Mouse (Mus musculus): ENCODE data around the gene Cldn22. TPM values are rescaled to one million over a fixed set of nuclear protein-coding genes. Genes with fewer than 3 reads are reported as not detected.

Gene Cldn22
- polyA plus RNA-seq (2015; fragmentation: Nextera tagmentation; extraction: Ambion mirVana): not detected in 2 replicates

DNA sequence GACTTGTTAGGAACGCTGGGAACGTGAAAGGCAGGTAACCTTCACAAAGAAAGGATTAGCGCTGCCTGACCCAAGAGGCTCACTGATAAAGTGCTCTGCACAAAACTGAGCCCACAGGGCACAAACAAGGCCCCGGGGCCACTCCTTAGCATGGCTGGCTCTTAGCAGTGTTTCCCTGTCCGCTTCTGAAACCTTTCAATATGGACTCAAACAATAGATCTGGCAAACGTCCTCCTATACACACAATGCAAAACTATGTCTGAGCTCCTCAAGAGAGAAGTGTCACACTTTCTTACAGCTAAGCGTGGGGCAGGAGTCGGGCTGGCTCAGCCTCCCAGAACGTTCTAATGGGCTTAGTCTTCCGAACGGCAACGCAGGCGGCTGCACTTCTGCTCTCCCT is at the start of gene Cldn22:
TSS of gene Cldn22 (plus strand) at position 301 of the 400 bp plus-strand sequence.
- Histone ChIP-seq H3K9me3 (no peaks in the 10 kb centered on the region), H3K27me3 (no peaks in the 10 kb centered on the region), H3K9ac (no peak within 1 kb of the TSS), H3K36me3 (peaks cover 2% of the 10 kb centered on the region), H3K27ac (replicated peaks) (no peak within 1 kb of the TSS), H3K4me3 (no peak within 1 kb of the TSS), H3K4me2 (no peak within 1 kb of the TSS), H3K4me1 (replicated peaks) (0 out of 2 replicates have a peak, but pooled peaks cover 5% of the 10 kb centered on the region)
- 70% methylated on average over 13 of the region's 13 CpGs for WGBS
- no peak for ATAC-seq (ENCODE audit: low read depth)

DNA sequence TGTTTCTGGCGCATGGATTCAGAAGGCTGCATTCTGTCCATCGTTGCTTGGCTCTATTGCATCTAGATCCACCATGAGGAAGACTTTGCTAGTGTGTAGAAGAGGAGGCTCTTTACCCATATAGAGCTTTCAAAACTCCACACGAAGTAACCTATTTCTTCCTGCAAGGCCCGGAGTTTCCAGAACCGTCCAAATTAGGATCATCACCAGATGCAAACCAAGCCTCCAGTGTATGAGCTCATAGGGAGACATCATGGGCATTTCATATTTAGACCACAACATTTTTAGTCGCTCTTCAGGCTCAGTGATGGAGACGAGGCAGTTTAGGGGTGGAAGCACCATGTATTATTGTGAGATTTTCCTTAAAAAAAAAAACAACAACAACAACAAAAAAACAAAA is 46.9 kb upstream of the Cldn22 start:
- WGBS: 89% methylated on average over 7 of the region's 7 CpGs
- Histone ChIP-seq H3K9me3 (no peaks in the 10 kb centered on the region), H3K36me3 (no peaks in the 10 kb centered on the region), H3K27ac (replicated peaks) (no peak overlapping the region), H3K27me3 (no peaks in the 10 kb centered on the region), H3K4me1 (replicated peaks) (no peaks in the 10 kb centered on the region), H3K4me3 (no peak overlapping the region), H3K4me2 (no peak overlapping the region), H3K9ac (no peak overlapping the region)
- ATAC-seq (ENCODE audit: low read depth): no peak

DNA sequence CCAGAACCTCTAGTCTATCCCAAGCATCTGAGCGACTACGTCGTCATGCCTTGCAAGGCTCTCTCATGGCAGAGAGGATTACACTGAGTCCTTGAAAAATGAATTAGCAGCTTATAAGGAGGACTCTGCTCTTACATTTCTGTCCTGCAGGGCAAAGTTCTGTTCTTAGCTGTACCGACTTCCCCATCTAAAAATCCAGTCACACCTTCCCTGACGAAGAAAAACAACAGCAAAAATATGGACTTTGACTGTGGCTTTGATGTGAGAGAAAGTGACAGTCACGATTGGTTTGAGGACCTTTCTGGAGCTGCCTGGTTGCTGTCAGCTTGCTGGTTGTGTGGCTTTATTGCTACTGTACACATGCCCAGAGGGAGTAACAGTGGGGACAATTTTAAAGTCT is 44.7 kb upstream of the Cldn22 start:
- H3K27ac ChIP-seq (replicated peaks): no peak overlapping the region
- no peaks in the 10 kb centered on the region for H3K27me3 ChIP-seq
- WGBS: 86% methylated on average over 6 of the region's 6 CpGs
- ATAC-seq (ENCODE audit: low read depth): no peak
- no peaks in the 10 kb centered on the region for H3K4me1 ChIP-seq (replicated peaks)
- H3K9ac ChIP-seq: no peak overlapping the region
- no peaks in the 10 kb centered on the region for H3K36me3 ChIP-seq
- H3K4me3 ChIP-seq: no peak overlapping the region
- H3K4me2 ChIP-seq: no peak overlapping the region
- H3K9me3 ChIP-seq: no peaks in the 10 kb centered on the region

DNA sequence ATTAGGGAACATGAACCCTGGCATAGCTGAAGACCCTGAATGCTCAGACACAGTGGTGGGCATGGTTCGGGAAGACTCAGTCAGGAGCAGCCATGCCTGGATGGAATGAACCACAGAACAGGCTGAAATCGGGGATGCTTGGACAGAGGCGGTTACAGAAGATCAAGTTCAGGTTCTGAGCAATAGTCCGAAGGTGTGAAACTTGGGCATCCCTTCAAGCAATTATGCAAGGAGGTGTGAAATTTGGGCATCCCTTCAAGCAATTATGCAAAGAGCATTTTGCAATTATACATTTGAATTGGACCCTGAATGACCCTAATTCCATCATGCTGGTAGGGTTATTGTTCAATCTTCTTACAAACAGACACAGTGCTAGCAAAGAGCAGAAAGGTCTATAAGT is 42.4 kb upstream of the Cldn22 start:
- Histone ChIP-seq H3K4me2 (no peak overlapping the region), H3K4me3 (no peak overlapping the region), H3K9me3 (no peaks in the 10 kb centered on the region), H3K27ac (replicated peaks) (no peak overlapping the region), H3K4me1 (replicated peaks) (no peaks in the 10 kb centered on the region), H3K9ac (no peak overlapping the region), H3K36me3 (no peaks in the 10 kb centered on the region), H3K27me3 (no peaks in the 10 kb centered on the region)
- WGBS: 91% methylated on average over 4 of the region's 4 CpGs
- no peak for ATAC-seq (ENCODE audit: low read depth)

DNA sequence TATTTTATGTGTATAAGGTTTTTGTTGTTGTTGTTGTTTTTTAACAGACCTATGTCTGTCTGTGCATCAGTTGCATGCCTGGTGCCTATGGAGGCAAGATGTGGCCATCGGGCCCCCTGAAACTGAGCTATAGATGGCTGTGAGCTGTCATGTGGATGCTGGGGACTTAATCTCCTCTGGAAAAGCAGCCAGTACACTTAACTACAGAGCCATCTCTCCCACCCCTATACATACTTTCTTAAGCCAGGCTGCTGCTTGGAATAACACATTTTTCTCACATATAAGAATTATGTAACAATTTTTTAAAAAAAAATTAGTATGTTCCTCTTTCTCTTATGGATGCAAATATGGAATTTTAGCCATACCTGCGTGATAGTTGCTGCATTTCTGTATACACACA is 40.7 kb upstream of the Cldn22 start:
- H3K4me3 ChIP-seq: no peak overlapping the region
- WGBS: 97% methylated on average over 2 of the region's 2 CpGs
- ATAC-seq (ENCODE audit: low read depth): no peak
- peaks cover 9% of the 10 kb centered on the region; the same call in 1 of the 2 replicates for H3K4me1 ChIP-seq (replicated peaks)
- H3K27me3 ChIP-seq: no peaks in the 10 kb centered on the region
- no peak overlapping the region for H3K4me2 ChIP-seq
- H3K9ac ChIP-seq: no peak overlapping the region
- H3K27ac ChIP-seq (replicated peaks): no peak overlapping the region
- H3K9me3 ChIP-seq: no peaks in the 10 kb centered on the region
- H3K36me3 ChIP-seq: no peaks in the 10 kb centered on the region

DNA sequence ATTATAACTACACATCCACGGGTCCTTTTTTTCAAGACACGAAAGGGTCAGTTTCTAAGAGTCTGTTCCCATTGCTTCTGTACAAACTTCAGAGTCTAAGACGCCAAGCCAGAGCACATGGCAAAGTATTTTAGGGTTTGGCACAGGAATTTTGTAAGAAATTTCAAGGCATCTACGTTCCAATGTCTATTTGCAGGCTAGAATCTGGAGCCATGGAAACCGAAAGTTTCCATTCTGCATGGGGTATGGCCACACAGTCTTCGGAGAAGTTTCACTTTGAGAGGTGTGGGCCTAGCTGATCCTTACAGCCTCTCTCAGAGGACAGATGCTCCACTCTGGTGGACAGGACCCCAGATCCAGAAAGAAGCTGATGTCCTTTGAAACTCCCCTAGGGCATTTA is 40.3 kb upstream of the Cldn22 start:
- ATAC-seq (ENCODE audit: low read depth): no peak
- 92% methylated on average over 6 of the region's 6 CpGs for WGBS
- Histone ChIP-seq H3K9me3 (no peaks in the 10 kb centered on the region), H3K36me3 (no peaks in the 10 kb centered on the region), H3K9ac (no peak overlapping the region), H3K4me2 (no peak overlapping the region), H3K4me1 (replicated peaks) (peaks cover 9% of the 10 kb centered on the region; the same call in 1 of the 2 replicates), H3K27me3 (no peaks in the 10 kb centered on the region), H3K4me3 (no peak overlapping the region), H3K27ac (replicated peaks) (no peak overlapping the region)

DNA sequence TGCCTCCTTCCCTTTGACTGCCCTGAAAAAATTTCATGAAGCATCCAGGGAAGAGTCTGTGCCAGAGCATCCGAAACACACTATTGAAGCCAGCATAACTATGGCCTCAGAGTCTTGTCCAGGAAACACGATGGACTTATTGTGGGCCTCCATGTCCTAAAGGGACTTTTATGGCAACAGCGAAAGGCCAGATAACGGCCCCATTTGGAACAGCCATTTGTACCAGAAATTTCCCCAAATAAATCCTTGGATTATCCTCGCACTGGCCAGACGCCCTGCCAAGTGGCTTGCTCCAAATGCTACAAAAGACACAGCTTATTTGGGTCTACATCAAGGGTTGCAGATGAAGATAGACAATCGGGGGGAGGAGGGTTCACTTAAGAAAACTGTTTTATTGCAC is 39.8 kb upstream of the Cldn22 start:
- H3K36me3 ChIP-seq: no peaks in the 10 kb centered on the region
- ATAC-seq (ENCODE audit: low read depth): no peak
- peaks cover 9% of the 10 kb centered on the region; the same call in 1 of the 2 replicates for H3K4me1 ChIP-seq (replicated peaks)
- no peaks in the 10 kb centered on the region for H3K27me3 ChIP-seq
- H3K4me2 ChIP-seq: no peak overlapping the region
- H3K4me3 ChIP-seq: no peak overlapping the region
- WGBS: 72% methylated on average over 7 of the region's 7 CpGs
- H3K9me3 ChIP-seq: no peaks in the 10 kb centered on the region
- no peak overlapping the region for H3K27ac ChIP-seq (replicated peaks)
- no peak overlapping the region for H3K9ac ChIP-seq

DNA sequence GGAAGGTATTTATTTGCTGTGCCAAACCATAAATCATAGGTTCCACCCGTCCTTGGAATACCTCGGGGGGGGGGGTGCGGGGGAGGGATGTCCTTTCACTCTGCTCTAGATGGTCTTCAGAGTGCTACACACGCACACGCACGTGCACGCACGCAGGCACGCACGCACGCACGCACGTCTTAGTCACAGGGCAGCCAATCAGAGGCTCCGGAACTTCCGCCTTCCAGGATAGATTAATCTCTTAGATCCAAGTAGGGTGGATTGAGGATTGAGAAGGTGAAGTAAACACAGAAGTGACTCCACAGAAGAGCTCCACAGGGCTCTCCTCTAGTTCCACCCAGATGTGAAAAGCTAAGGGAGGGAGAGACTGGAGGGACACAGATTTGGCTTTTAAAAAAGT is 38.0 kb upstream of the Cldn22 start:
- peaks cover 9% of the 10 kb centered on the region; the same call in 1 of the 2 replicates for H3K4me1 ChIP-seq (replicated peaks)
- no peak overlapping the region for H3K9ac ChIP-seq
- no peaks in the 10 kb centered on the region for H3K27me3 ChIP-seq
- H3K4me3 ChIP-seq: no peak overlapping the region
- no peak for ATAC-seq (ENCODE audit: low read depth)
- H3K36me3 ChIP-seq: no peaks in the 10 kb centered on the region
- H3K4me2 ChIP-seq: no peak overlapping the region
- H3K9me3 ChIP-seq: no peaks in the 10 kb centered on the region
- no peak overlapping the region for H3K27ac ChIP-seq (replicated peaks)
- WGBS: 94% methylated on average over 15 of the region's 15 CpGs

DNA sequence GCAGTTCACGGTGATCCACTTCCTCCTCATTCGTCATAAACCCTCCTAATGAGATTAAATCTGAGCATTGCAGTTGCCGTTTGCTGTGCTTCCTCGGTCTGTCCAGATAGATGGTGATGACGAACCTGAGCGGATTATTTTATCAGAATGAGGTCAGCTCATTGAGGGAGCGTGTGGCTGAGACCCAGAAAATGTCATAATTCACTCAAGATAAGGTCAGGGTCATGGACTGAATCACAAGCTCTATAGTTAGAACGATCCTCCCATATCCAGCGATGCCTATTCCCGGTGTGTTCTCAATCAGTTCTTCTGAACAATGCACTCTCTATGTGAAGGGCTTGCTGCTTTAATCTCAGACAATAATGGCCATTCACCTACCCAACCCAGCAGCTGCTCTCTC is 36.6 kb upstream of the Cldn22 start:
- Histone ChIP-seq H3K9me3 (no peaks in the 10 kb centered on the region), H3K9ac (no peak overlapping the region), H3K4me1 (replicated peaks) (peaks cover 9% of the 10 kb centered on the region), H3K27ac (replicated peaks) (no peak overlapping the region), H3K4me2 (peak overlapping the region; percentile 35), H3K4me3 (no peak overlapping the region), H3K27me3 (no peaks in the 10 kb centered on the region), H3K36me3 (no peaks in the 10 kb centered on the region)
- ATAC-seq (ENCODE audit: low read depth): 0 out of 2 replicates have a peak, but pooled peaks have one; percentile 50
- WGBS: 33% methylated on average over 10 of the region's 10 CpGs

DNA sequence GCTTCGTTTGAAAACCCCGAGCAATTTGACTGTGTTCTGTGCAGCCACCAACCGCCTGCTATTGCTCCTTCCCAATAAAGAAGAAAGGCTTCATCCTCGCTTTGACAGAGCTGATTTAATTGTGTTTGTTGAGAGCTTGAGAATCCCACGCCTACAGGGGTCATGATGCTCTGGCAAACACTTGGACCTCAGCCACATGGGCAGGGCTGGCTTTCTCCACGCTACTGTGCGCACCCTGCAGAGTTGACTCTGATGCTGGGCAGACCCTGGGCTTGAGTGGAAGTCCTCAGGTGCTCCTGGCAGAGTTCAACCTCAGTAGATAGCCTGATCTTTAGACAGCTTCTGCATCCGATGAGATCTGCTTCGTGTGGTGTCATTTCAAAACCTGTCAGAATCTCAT is 32.3 kb upstream of the Cldn22 start:
- ATAC-seq (ENCODE audit: low read depth): no peak
- H3K9ac ChIP-seq: no peak overlapping the region

DNA sequence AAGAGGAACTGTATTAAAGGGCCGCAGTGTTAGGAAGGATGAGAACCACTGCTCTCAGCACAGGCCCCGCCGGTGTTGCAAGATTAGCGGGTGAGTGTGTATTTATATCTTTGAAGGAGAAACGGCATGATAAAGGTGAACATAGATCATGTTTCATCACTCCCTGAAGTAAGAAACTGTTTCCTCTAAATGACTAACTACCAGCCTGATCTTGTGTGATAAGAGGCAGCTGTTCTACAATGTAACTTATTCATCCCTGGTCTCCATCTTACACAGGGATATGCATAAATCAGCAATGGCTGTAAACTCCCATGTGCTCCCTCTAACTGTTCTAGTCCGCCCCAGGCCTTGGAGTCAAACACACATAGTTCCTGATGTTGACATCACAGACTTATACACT is 24.8 kb upstream of the Cldn22 start:
- Histone ChIP-seq H3K9ac (no peak overlapping the region), H3K4me3 (no peak overlapping the region), H3K9me3 (no peaks in the 10 kb centered on the region; the same call in 1 of the 2 replicates), H3K27ac (replicated peaks) (no peak overlapping the region), H3K4me1 (replicated peaks) (no peaks in the 10 kb centered on the region), H3K4me2 (no peak overlapping the region), H3K27me3 (no peaks in the 10 kb centered on the region), H3K36me3 (no peaks in the 10 kb centered on the region)
- WGBS: 89% methylated on average over 6 of the region's 6 CpGs
- ATAC-seq (ENCODE audit: low read depth): no peak

More for the DNA sequence above, 32.3 kb upstream of the Cldn22 start:
- 70% methylated on average over 9 of the region's 9 CpGs for WGBS
- Histone ChIP-seq H3K9me3 (no peaks in the 10 kb centered on the region; the same call in 1 of the 2 replicates), H3K4me3 (no peak overlapping the region), H3K4me2 (no peak overlapping the region), H3K27ac (replicated peaks) (no peak overlapping the region), H3K27me3 (no peaks in the 10 kb centered on the region), H3K4me1 (replicated peaks) (peaks cover 9% of the 10 kb centered on the region), H3K36me3 (no peaks in the 10 kb centered on the region)

DNA sequence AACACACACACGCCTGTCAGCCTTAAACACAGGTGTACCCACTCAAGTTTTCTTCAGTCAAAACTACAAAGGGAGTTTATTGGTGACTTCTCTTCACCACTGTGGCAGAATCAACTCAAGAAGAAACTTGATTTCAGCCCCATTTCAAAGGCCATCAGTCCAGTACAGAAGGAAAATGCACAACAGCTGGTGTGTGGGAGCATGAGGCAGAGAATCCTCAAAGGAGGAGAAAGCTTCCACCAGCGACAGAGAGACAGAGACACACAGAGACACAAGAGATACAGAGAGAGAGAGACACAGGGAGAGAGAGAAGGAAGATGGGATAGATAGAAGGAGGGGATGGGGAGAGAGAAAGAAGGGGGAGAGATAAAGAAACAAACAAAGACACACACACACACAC is 21.9 kb upstream of the Cldn22 start:
- no peak overlapping the region for H3K27ac ChIP-seq (replicated peaks)
- no peaks in the 10 kb centered on the region for H3K36me3 ChIP-seq
- H3K9me3 ChIP-seq: no peaks in the 10 kb centered on the region
- peaks cover 8% of the 10 kb centered on the region for H3K4me1 ChIP-seq (replicated peaks)
- no peak overlapping the region for H3K4me3 ChIP-seq
- ATAC-seq (ENCODE audit: low read depth): no peak
- H3K4me2 ChIP-seq: no peak overlapping the region
- 73% methylated on average over 2 of the region's 2 CpGs for WGBS
- H3K9ac ChIP-seq: no peak overlapping the region
- no peaks in the 10 kb centered on the region for H3K27me3 ChIP-seq

DNA sequence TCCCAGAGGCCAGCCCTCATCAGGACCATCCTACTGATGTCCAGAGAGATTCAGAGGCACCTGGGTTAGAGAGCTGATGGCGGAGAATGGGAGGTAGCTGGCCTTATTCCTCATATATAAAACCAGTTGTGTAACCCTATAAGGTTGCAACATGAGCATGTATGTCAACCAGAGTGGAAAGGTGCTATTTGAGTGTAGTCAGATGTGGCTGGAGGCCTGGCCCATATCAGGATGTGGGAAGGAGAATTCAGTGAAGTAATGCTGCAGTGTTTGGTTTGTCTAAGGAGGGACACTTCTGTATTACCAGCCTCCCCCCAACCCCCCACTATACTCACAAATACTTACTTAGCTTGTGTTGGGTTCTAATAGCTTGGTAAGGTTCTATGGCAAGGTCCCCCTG is 20.0 kb upstream of the Cldn22 start:
- Histone ChIP-seq H3K36me3 (no peaks in the 10 kb centered on the region), H3K9ac (no peak overlapping the region), H3K4me1 (replicated peaks) (peaks cover 8% of the 10 kb centered on the region), H3K27ac (replicated peaks) (no peak overlapping the region), H3K9me3 (no peaks in the 10 kb centered on the region), H3K4me2 (no peak overlapping the region), H3K4me3 (no peak overlapping the region), H3K27me3 (no peaks in the 10 kb centered on the region)
- no peak for ATAC-seq (ENCODE audit: low read depth)
- 85% methylated on average over 1 of the region's 1 CpGs for WGBS

Data from neural tube, embryonic 13.5 days (tissue).